In genomic region chr8:126829376-126830241, GRCm38 (mm10) we compare ENCODE assay signal across 10 mouse cellular contexts.
DNase-seq lines count a peak whose midpoint lies in the region; ATAC-seq lines count a peak whose summit lies in the region.
"Had no signal": no experiment of that assay in that cellular context is flagged by ENCODE, and none has a peak within 500 bp of the region (broad histone marks: within the 10 kb centered on the region; RNA-seq: fewer than 3 reads in every experiment).

No protein-coding gene starts in this region.

- H3K4me1 ChIP-seq in hindbrain, embryonic 12.5 days, result peaks cover 53% of the 10 kb centered on the region
- peaks cover 17% of the 10 kb centered on the region for H3K4me1 ChIP-seq in hindbrain, embryonic 11.5 days (replicated peaks; ENCODE audit: control insufficient read depth, insufficient read depth, low read length)
- H3K4me1 ChIP-seq in heart, embryonic 10.5 days, result peaks cover 79% of the 10 kb centered on the region

- intact Hi-C loops in gastrocnemius, postnatal 36 days (cut with DNase I), result loop anchor here (10.0 kb wide), 1 partner anchor 165 kb away; no protein-coding TSS in a partner anchor

- no peak for ATAC-seq in hindbrain, embryonic 12.5 days (ENCODE audit: low FRiP score)
- no peak for ATAC-seq in hindbrain, embryonic 11.5 days (ENCODE audit: low FRiP score)

- H3K27ac ChIP-seq in hindbrain, embryonic 12.5 days, result peak overlapping the region; percentile 35; the same call in 1 of the 2 replicates
- no peak overlapping the region for H3K27ac ChIP-seq in hindbrain, embryonic 11.5 days (ENCODE audit: low read depth, low read length)
- H3K27ac ChIP-seq in heart, embryonic 10.5 days, result peak overlapping the region; percentile 71
- H3K27ac ChIP-seq: limb, embryonic 13.5 days had no signal

- H3K36me3 ChIP-seq in hindbrain, embryonic 12.5 days, result no peaks in the 10 kb centered on the region
- H3K36me3 ChIP-seq in hindbrain, embryonic 11.5 days (ENCODE audit: control insufficient read depth, insufficient read depth, low read length), result no peaks in the 10 kb centered on the region
- H3K36me3 ChIP-seq in heart, embryonic 10.5 days, result no peaks in the 10 kb centered on the region
- H3K36me3 ChIP-seq: embryonic facial prominence, embryonic 13.5 days; limb, embryonic 13.5 days had no signal

- no peaks in the 10 kb centered on the region for H3K9me3 ChIP-seq in hindbrain, embryonic 12.5 days (replicated peaks)
- H3K9me3 ChIP-seq in hindbrain, embryonic 11.5 days (ENCODE audit: control insufficient read depth, low read length), result no peaks in the 10 kb centered on the region
- no peaks in the 10 kb centered on the region for H3K9me3 ChIP-seq in heart, embryonic 10.5 days
- H3K9me3 ChIP-seq: embryonic facial prominence, embryonic 13.5 days; limb, embryonic 13.5 days had no signal

- H3K4me2 ChIP-seq in hindbrain, embryonic 12.5 days (replicated peaks), result no peak overlapping the region
- H3K4me2 ChIP-seq in hindbrain, embryonic 11.5 days (replicated peaks; ENCODE audit: low read depth, low read length), result no peak overlapping the region
- H3K4me2 ChIP-seq: embryonic facial prominence, embryonic 13.5 days; limb, embryonic 13.5 days had no signal

- H3K9ac ChIP-seq in hindbrain, embryonic 12.5 days, result no peak overlapping the region
- no peak overlapping the region for H3K9ac ChIP-seq in hindbrain, embryonic 11.5 days (ENCODE audit: low read depth, low read length)
- H3K9ac ChIP-seq: embryonic facial prominence, embryonic 13.5 days; limb, embryonic 13.5 days had no signal

- no peak for DNase-seq in hindbrain, embryonic 11.5 days (ENCODE audit: low spot score)
- DNase-seq in heart, embryonic 10.5 days (ENCODE audit: low spot score), result no peak
- peak; percentile 85 to 94 for DNase-seq in kidney, postnatal 25 days
- DNase-seq in lung, postnatal 4 days, result peak; percentile 76 to 93
- no peak for DNase-seq in gastrocnemius, postnatal 36 days
- no peak for DNase-seq in spleen, adult 18-20 months
- DNase-seq in adrenal gland, postnatal 4 days (ENCODE audit: low spot score in 2 of 2), result no peak

- H3K4me3 ChIP-seq in hindbrain, embryonic 12.5 days, result no peak overlapping the region
- H3K4me3 ChIP-seq in hindbrain, embryonic 11.5 days (ENCODE audit: low read depth, low read length), result no peak overlapping the region
- H3K4me3 ChIP-seq in heart, embryonic 10.5 days, result no peak overlapping the region
- H3K4me3 ChIP-seq: embryonic facial prominence, embryonic 13.5 days; limb, embryonic 13.5 days had no signal

- WGBS in hindbrain, embryonic 12.5 days, result 74% methylated on average over 17 of the region's 17 CpGs
- WGBS in hindbrain, embryonic 11.5 days, result 82% methylated on average over 17 of the region's 17 CpGs
- WGBS in heart, embryonic 10.5 days, result 61% methylated on average over 17 of the region's 17 CpGs

- no peaks in the 10 kb centered on the region; the same call in 1 of the 2 replicates for H3K27me3 ChIP-seq in hindbrain, embryonic 12.5 days
- no peaks in the 10 kb centered on the region for H3K27me3 ChIP-seq in hindbrain, embryonic 11.5 days (ENCODE audit: control insufficient read depth, insufficient read depth, low read length)
- no peaks in the 10 kb centered on the region for H3K27me3 ChIP-seq in heart, embryonic 10.5 days (ENCODE audit: insufficient read depth, poor library complexity, severe bottlenecking)
- H3K27me3 ChIP-seq: embryonic facial prominence, embryonic 13.5 days; limb, embryonic 13.5 days had no signal

Comparison
In these comparisons a context has a peak if more than half of its experiments do, and no peak if none do; other contexts are left out.
1. DNase-seq: peak in kidney, postnatal 25 days (2 of 2) and lung, postnatal 4 days (2 of 2); none in hindbrain, embryonic 11.5 days (single experiment), heart, embryonic 10.5 days (single experiment), gastrocnemius, postnatal 36 days (0 of 2), spleen, adult 18-20 months (0 of 2) and adrenal gland, postnatal 4 days (0 of 2).